11 mouse cellular contexts compared by ENCODE assay signal in genomic region chr14:15061966-15062860, GRCm38 (mm10).
DNase-seq lines count a peak whose midpoint lies in the region; ATAC-seq and TF ChIP-seq lines count a peak whose summit lies in the region.
"Had no signal": no experiment of that assay in that cellular context is flagged by ENCODE, and none has a peak within 500 bp of the region (broad histone marks: within the 10 kb centered on the region; RNA-seq: fewer than 3 reads in every experiment).

No protein-coding gene starts in this region.

- no peaks in the 10 kb centered on the region for H3K27me3 ChIP-seq in heart, embryonic 12.5 days (replicated peaks)
- H3K27me3 ChIP-seq in limb, embryonic 11.5 days (ENCODE audit: control insufficient read depth, insufficient read depth, low read length): no peaks in the 10 kb centered on the region
- no peaks in the 10 kb centered on the region for H3K27me3 ChIP-seq in limb, embryonic 10.5 days (ENCODE audit: low read depth, poor library complexity, severe bottlenecking)
- H3K27me3 ChIP-seq in limb, embryonic 12.5 days: no peaks in the 10 kb centered on the region

- no peak overlapping the region for H3K9ac ChIP-seq in heart, embryonic 12.5 days
- H3K9ac ChIP-seq in limb, embryonic 11.5 days (ENCODE audit: low read length): no peak overlapping the region
- no peak overlapping the region for H3K9ac ChIP-seq in limb, embryonic 12.5 days (replicated peaks)

- 57% methylated on average over 5 of the region's 5 CpGs for WGBS in heart, embryonic 12.5 days
- WGBS in limb, embryonic 11.5 days: 63% methylated on average over 5 of the region's 5 CpGs
- 72% methylated on average over 5 of the region's 5 CpGs for WGBS in limb, embryonic 10.5 days
- WGBS in limb, embryonic 12.5 days: 37% methylated on average over 5 of the region's 5 CpGs

- no peaks in the 10 kb centered on the region for H3K36me3 ChIP-seq in heart, embryonic 12.5 days
- H3K36me3 ChIP-seq in limb, embryonic 11.5 days (ENCODE audit: control insufficient read depth, insufficient read depth, low read length): no peaks in the 10 kb centered on the region
- no peaks in the 10 kb centered on the region for H3K36me3 ChIP-seq in limb, embryonic 10.5 days
- no peaks in the 10 kb centered on the region for H3K36me3 ChIP-seq in limb, embryonic 12.5 days

- ATAC-seq in heart, embryonic 12.5 days (ENCODE audit: insufficient number of reproducible peaks, low FRiP score): peak; percentile 15; the same call in 1 of the 2 replicates
- peak; percentile 73; the same call in 1 of the 2 replicates for ATAC-seq in limb, embryonic 11.5 days (ENCODE audit: insufficient number of reproducible peaks, low FRiP score, low TSS enrichment, low read depth)
- ATAC-seq in CD4-positive, CD25-positive, alpha-beta regulatory T cell, adult 4 months: peak; percentile 48
- ATAC-seq in limb, embryonic 12.5 days (ENCODE audit: insufficient number of reproducible peaks, insufficient read depth, low FRiP score, low TSS enrichment, low read depth): peak; percentile 94
- ATAC-seq in frontal cortex, adult (ENCODE audit: low TSS enrichment): no peak
- ATAC-seq: forebrain, embryonic 16.5 days had no signal

- intact Hi-C loops in left cerebral cortex, adult 2 months (cut with DNase I): no loop called here

- no peak overlapping the region for H3K4me2 ChIP-seq in heart, embryonic 12.5 days
- H3K4me2 ChIP-seq in limb, embryonic 11.5 days (ENCODE audit: low read depth, severe bottlenecking): no peak overlapping the region
- H3K4me2 ChIP-seq in limb, embryonic 12.5 days: no peak overlapping the region

- no peaks in the 10 kb centered on the region for H3K9me3 ChIP-seq in heart, embryonic 12.5 days (replicated peaks)
- H3K9me3 ChIP-seq in limb, embryonic 11.5 days (ENCODE audit: control insufficient read depth, low read length): no peaks in the 10 kb centered on the region
- no peaks in the 10 kb centered on the region for H3K9me3 ChIP-seq in limb, embryonic 10.5 days (replicated peaks)
- H3K9me3 ChIP-seq in limb, embryonic 12.5 days: no peaks in the 10 kb centered on the region

- H3K4me1 ChIP-seq in heart, embryonic 12.5 days (replicated peaks): peaks cover 11% of the 10 kb centered on the region
- H3K4me1 ChIP-seq in limb, embryonic 11.5 days (ENCODE audit: control insufficient read depth, insufficient read depth, low read length): peaks cover 2% of the 10 kb centered on the region; the same call in 1 of the 2 replicates
- peaks cover 16% of the 10 kb centered on the region for H3K4me1 ChIP-seq in limb, embryonic 10.5 days
- H3K4me1 ChIP-seq in limb, embryonic 12.5 days (replicated peaks): peaks cover 21% of the 10 kb centered on the region; the same call in 1 of the 2 replicates

- no peak overlapping the region for H3K4me3 ChIP-seq in heart, embryonic 12.5 days
- no peak overlapping the region for H3K4me3 ChIP-seq in limb, embryonic 11.5 days (ENCODE audit: low read depth, low read length)
- H3K4me3 ChIP-seq in limb, embryonic 10.5 days: no peak overlapping the region
- no peak overlapping the region for H3K4me3 ChIP-seq in limb, embryonic 12.5 days (replicated peaks)
- H3K4me3 ChIP-seq in left cerebral cortex, adult 2 months: no peak overlapping the region

- no peak for DNase-seq in heart, adult 11 months
- no peak for DNase-seq in limb, embryonic 11.5 days (ENCODE audit: low spot score)
- no peak for DNase-seq in limb, embryonic 10.5 days (ENCODE audit: low spot score)
- no peak for DNase-seq in left cerebral cortex, adult 2 months (ENCODE audit: extremely low spot score in 1 of 2, low spot score in 2 of 2)
- DNase-seq: cerebellum, adult 9-11 months; gastrocnemius, postnatal 36 days had no signal

- no peak overlapping the region for H3K27ac ChIP-seq in heart, embryonic 12.5 days (ENCODE audit: poor library complexity, severe bottlenecking)
- H3K27ac ChIP-seq in limb, embryonic 11.5 days (replicated peaks; ENCODE audit: low read depth, low read length): no peak overlapping the region; the same call in 1 of the 2 replicates
- no peak overlapping the region; the same call in 1 of the 2 replicates for H3K27ac ChIP-seq in limb, embryonic 10.5 days
- peak overlapping the region; percentile 84; the same call in 1 of the 2 replicates for H3K27ac ChIP-seq in limb, embryonic 12.5 days
- H3K27ac ChIP-seq in left cerebral cortex, adult 2 months: no peak overlapping the region

- TF ChIP-seq CTCF in left cerebral cortex, adult 2 months (IDR thresholded peaks at IDR 0.05): no peak
